Mouse (Mus musculus): ENCODE measurements around the gene Trim3. TPM values are rescaled to one million over a fixed set of nuclear protein-coding genes. Genes with fewer than 3 reads are reported as not detected.
A peak's percentile ranks its signal among the peaks of the same experiment; 100 is the strongest.

Trim3 gene
- polyA plus RNA-seq, 1 experiment from 2014 or later, result 29.8 TPM

DNA sequence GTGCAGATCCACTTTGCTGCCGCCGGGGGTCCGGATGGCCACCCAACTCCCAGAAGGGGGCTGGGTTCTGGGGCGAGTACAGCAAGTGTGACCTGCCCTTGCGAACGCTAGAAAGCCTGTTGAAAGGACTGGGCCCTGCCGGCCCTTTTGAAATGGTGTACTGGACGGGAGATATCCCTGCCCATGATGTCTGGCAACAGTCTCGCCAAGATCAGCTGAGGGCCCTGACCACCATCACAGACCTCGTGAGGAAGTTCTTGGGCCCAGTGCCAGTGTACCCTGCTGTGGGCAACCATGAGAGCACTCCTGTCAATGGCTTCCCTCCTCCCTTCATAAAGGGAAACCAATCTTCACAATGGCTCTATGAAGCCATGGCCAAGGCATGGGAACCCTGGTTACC is 77.8 kb downstream of the Trim3 start:
- Histone ChIP-seq H3K27me3 (replicated peaks) (no peaks in the 10 kb centered on the region), H3K36me3 (no peaks in the 10 kb centered on the region), H3K9me3 (no peaks in the 10 kb centered on the region), H3K27ac (no peak overlapping the region), H3K4me3 (replicated peaks) (no peak overlapping the region), H3K9ac (no peak overlapping the region), H3K4me2 (peak overlapping the region; percentile 87; the same call in 1 of the 2 replicates), H3K4me1 (peaks cover 7% of the 10 kb centered on the region; the same call in 1 of the 2 replicates)
- no peak for ATAC-seq (ENCODE audit: insufficient read depth, low FRiP score, low read depth)
- WGBS, result 82% methylated on average over 10 of the region's 10 CpGs

Other genes starting within 250 kb of the Trim3 start
- gene Fam160a2, start 233.5 kb downstream of the Trim3 start, polyA plus RNA-seq (2015; fragmentation: Nextera tagmentation; extraction: Ambion mirVana), result 40.7 and 44.0 TPM in 2 replicates
- not detected in 2 replicates for gene Cnga4, start 229.0 kb downstream of the Trim3 start, polyA plus RNA-seq (2015; fragmentation: Nextera tagmentation; extraction: Ambion mirVana)
- 0.52 and 0.57 TPM in 2 replicates for gene Cckbr, start 207.8 kb downstream of the Trim3 start, polyA plus RNA-seq (2015; fragmentation: Nextera tagmentation; extraction: Ambion mirVana)
- gene Cavin3, start 151.3 kb downstream of the Trim3 start, polyA plus RNA-seq (2015; fragmentation: Nextera tagmentation; extraction: Ambion mirVana), result 115 and 131 TPM in 2 replicates
- 31.5 and 31.8 TPM in 2 replicates for gene Smpd1, start 79.2 kb downstream of the Trim3 start, polyA plus RNA-seq (2015; fragmentation: Nextera tagmentation; extraction: Ambion mirVana)
- gene Apbb1, start 51.9 kb downstream of the Trim3 start, polyA plus RNA-seq (2015; fragmentation: Nextera tagmentation; extraction: Ambion mirVana), result 31.3 and 36.1 TPM in 2 replicates
- gene Hpx, start 33.4 kb downstream of the Trim3 start, polyA plus RNA-seq (2015; fragmentation: Nextera tagmentation; extraction: Ambion mirVana), result 7.0 and 17.7 TPM in 2 replicates
- gene Timm10b, start 6.5 kb upstream of the Trim3 start, polyA plus RNA-seq (2015; fragmentation: Nextera tagmentation; extraction: Ambion mirVana), result 189 and 199 TPM in 2 replicates
- 69.0 and 81.8 TPM in 2 replicates for gene Arfip2, start 6.8 kb upstream of the Trim3 start, polyA plus RNA-seq (2015; fragmentation: Nextera tagmentation; extraction: Ambion mirVana)
- 24.2 and 37.0 TPM in 2 replicates for gene Gm45799, start 7.0 kb upstream of the Trim3 start, polyA plus RNA-seq (2015; fragmentation: Nextera tagmentation; extraction: Ambion mirVana)
- 0.71 and 0.95 TPM in 2 replicates for gene Dnhd1, start 17.3 kb upstream of the Trim3 start, polyA plus RNA-seq (2015; fragmentation: Nextera tagmentation; extraction: Ambion mirVana)
- 352 TPM in 2 replicates for gene Ilk, start 103.0 kb upstream of the Trim3 start, polyA plus RNA-seq (2015; fragmentation: Nextera tagmentation; extraction: Ambion mirVana)
- 26.9 and 38.3 TPM in 2 replicates for gene Rrp8, start 103.8 kb upstream of the Trim3 start, polyA plus RNA-seq (2015; fragmentation: Nextera tagmentation; extraction: Ambion mirVana)
- gene Taf10, start 110.8 kb upstream of the Trim3 start, polyA plus RNA-seq (2015; fragmentation: Nextera tagmentation; extraction: Ambion mirVana), result 123 and 139 TPM in 2 replicates
- gene Tpp1, start 118.7 kb upstream of the Trim3 start, polyA plus RNA-seq (2015; fragmentation: Nextera tagmentation; extraction: Ambion mirVana), result 69.5 and 73.3 TPM in 2 replicates
- gene Dchs1, start 154.1 kb upstream of the Trim3 start, polyA plus RNA-seq (2015; fragmentation: Nextera tagmentation; extraction: Ambion mirVana), result 8.6 and 10.4 TPM in 2 replicates
- 405 and 416 TPM in 2 replicates for gene Mrpl17, start 177.5 kb upstream of the Trim3 start, polyA plus RNA-seq (2015; fragmentation: Nextera tagmentation; extraction: Ambion mirVana)